Mouse (Mus musculus): ENCODE results near the gene Mical3.

DNA sequence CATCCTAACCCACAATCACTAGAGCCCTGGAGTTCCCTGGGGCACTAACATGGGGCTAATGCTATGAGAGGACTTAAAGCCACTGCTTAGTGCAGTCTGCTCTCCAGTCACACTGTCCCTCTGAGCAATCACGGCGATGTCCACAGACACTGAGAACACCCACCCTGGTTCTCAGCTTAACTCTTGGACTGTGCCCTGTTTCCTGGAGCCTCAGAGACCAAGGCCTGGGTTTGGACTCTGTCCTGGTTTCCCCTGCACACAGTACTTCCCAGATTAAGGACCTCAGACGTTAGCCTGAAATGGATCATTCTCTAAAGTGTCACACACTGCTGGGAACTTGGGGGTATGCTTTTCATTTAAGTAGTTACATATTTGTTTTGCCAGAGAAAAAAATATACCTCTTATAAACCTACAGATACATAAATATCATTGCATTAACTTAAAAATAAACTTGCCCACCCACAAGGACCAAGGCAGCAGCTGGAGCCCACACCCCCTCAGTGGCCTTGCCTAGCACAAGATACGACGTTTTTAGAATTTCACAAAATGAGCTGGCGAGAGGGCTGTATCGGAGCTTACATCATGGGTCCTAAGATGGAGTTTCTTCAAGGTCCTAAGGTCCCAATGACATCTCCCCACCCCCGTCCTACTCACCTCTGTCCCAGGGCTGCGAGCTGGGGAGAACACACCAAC, 170.3 kb downstream of the Mical3 start:
- no peak for TF ChIP-seq CTCF (IDR thresholded peaks at IDR 0.05; ENCODE audit: low read depth)
- TF ChIP-seq EP300 (IDR thresholded peaks at IDR 0.05; ENCODE audit: low read depth) = no peak

All from heart, postnatal 0 days (tissue).